Mouse (Mus musculus) bone marrow macrophage, adult 2 months (primary cell): Measurements from ENCODE around the gene Gramd1a.

ENCODE experiments used
- CTCF ChIP-seq: IDR thresholded peaks from 2 replicates; pipeline ENCODE4 v1.5.1; 2012; ENCODE audit warnings: low read depth, mild to moderate bottlenecking, low read length, moderate library complexity
- POLR2A ChIP-seq: IDR thresholded peaks from 2 replicates; pipeline ENCODE4 v1.6.1; 2012; ENCODE audit warnings: mild to moderate bottlenecking, low read depth, low read length, borderline replicate concordance

GRCm38 (mm10) chr7:31116721-31117145 is 39.0 kb downstream of the Gramd1a start:
- TF ChIP-seq POLR2A: no peak
- TF ChIP-seq CTCF: no peak
